ENCODE assay signal across 8 mouse cellular contexts in genomic region chr19:45796061-45796556, GRCm38 (mm10). TPM values are rescaled to one million over a fixed set of nuclear protein-coding genes. Genes with fewer than 3 reads are reported as not detected.
DNase-seq lines count a peak whose midpoint lies in the region; ATAC-seq and TF ChIP-seq lines count a peak whose summit lies in the region.

No protein-coding gene starts in this region.

- peak overlapping the region; percentile 28 for H3K4me2 ChIP-seq in heart, embryonic 16.5 days (ENCODE audit: low read depth, low read length)
- peak overlapping the region; percentile 53 for H3K4me2 ChIP-seq in intestine, embryonic 15.5 days (replicated peaks)
- H3K4me2 ChIP-seq in midbrain, embryonic 13.5 days (replicated peaks) = peak overlapping the region; percentile 41

- no peak overlapping the region for H3K4me3 ChIP-seq in heart, embryonic 16.5 days (ENCODE audit: low read length)
- H3K4me3 ChIP-seq in intestine, embryonic 15.5 days (replicated peaks) = peak overlapping the region; percentile 16; the same call in 1 of the 2 replicates
- no peak overlapping the region for H3K4me3 ChIP-seq in midbrain, embryonic 13.5 days (replicated peaks)
- no peak overlapping the region for H3K4me3 ChIP-seq in layer of hippocampus, adult 2 months

- no peak for DNase-seq in heart, adult 8-10 months (ENCODE audit: low spot score)
- DNase-seq in embryo, embryonic 11 days = peak; percentile 69
- no peak for DNase-seq in layer of hippocampus, adult 2 months (ENCODE audit: low spot score in 2 of 2)
- DNase-seq in frontal cortex, postnatal 25 days (ENCODE audit: low spot score in 2 of 2) = no peak

- no peaks in the 10 kb centered on the region for H3K4me1 ChIP-seq in heart, embryonic 16.5 days (ENCODE audit: control insufficient read depth, insufficient read depth, low read length)
- peaks cover 7% of the 10 kb centered on the region for H3K4me1 ChIP-seq in intestine, embryonic 15.5 days (replicated peaks)
- H3K4me1 ChIP-seq in midbrain, embryonic 13.5 days (replicated peaks) = peaks cover 10% of the 10 kb centered on the region

- WGBS in heart, embryonic 16.5 days = 15% methylated on average over 15 of the region's 15 CpGs
- 10% methylated on average over 15 of the region's 15 CpGs for WGBS in intestine, embryonic 15.5 days
- 11% methylated on average over 15 of the region's 15 CpGs for WGBS in midbrain, embryonic 13.5 days

- H3K36me3 ChIP-seq in heart, embryonic 16.5 days (ENCODE audit: control insufficient read depth, insufficient read depth) = no peaks in the 10 kb centered on the region
- no peaks in the 10 kb centered on the region for H3K36me3 ChIP-seq in intestine, embryonic 15.5 days
- no peaks in the 10 kb centered on the region for H3K36me3 ChIP-seq in midbrain, embryonic 13.5 days

- no peak overlapping the region for H3K27ac ChIP-seq in heart, embryonic 16.5 days (ENCODE audit: low read length)
- H3K27ac ChIP-seq in intestine, embryonic 15.5 days = no peak overlapping the region
- no peak overlapping the region for H3K27ac ChIP-seq in midbrain, embryonic 13.5 days
- H3K27ac ChIP-seq in layer of hippocampus, adult 2 months = no peak overlapping the region

- no peak for TF ChIP-seq CTCF in layer of hippocampus, adult 2 months (conservative IDR thresholded peaks at IDR 0.05)

- H3K27me3 ChIP-seq in heart, embryonic 16.5 days (ENCODE audit: control insufficient read depth, insufficient read depth, low read length) = no peaks in the 10 kb centered on the region
- H3K27me3 ChIP-seq in intestine, embryonic 15.5 days (replicated peaks) = no peaks in the 10 kb centered on the region
- H3K27me3 ChIP-seq in midbrain, embryonic 13.5 days = no peaks in the 10 kb centered on the region

- peak; percentile 24; the same call in 1 of the 2 replicates for ATAC-seq in heart, embryonic 16.5 days (replicated peaks; ENCODE audit: extremely low read depth, insufficient read depth, low FRiP score)
- ATAC-seq in intestine, embryonic 15.5 days = 0 out of 2 replicates have a peak, but pooled peaks have one; percentile 49
- ATAC-seq in midbrain, embryonic 13.5 days = no peak
- ATAC-seq in monocyte, adult 5-6 weeks (replicated peaks; ENCODE audit: insufficient number of reproducible peaks, low FRiP score, low TSS enrichment, poor library complexity, severe bottlenecking) = no peak

- H3K9ac ChIP-seq in heart, embryonic 16.5 days (ENCODE audit: low read length) = no peak overlapping the region
- H3K9ac ChIP-seq in intestine, embryonic 15.5 days = no peak overlapping the region
- no peak overlapping the region; the same call in 1 of the 2 replicates for H3K9ac ChIP-seq in midbrain, embryonic 13.5 days (replicated peaks)

- H3K9me3 ChIP-seq in heart, embryonic 16.5 days (replicated peaks; ENCODE audit: control insufficient read depth, low read length) = no peaks in the 10 kb centered on the region
- no peaks in the 10 kb centered on the region for H3K9me3 ChIP-seq in intestine, embryonic 15.5 days
- no peaks in the 10 kb centered on the region for H3K9me3 ChIP-seq in midbrain, embryonic 13.5 days

RNA-seq across cellular contexts. Expression of gene Mgea5, which starts 12.5 kb away (rescaled TPM):
- polyA plus RNA-seq in heart, embryonic 16.5 days (2015; fragmentation: Nextera tagmentation; extraction: Ambion mirVana) = 33.3 and 33.7 TPM in 2 replicates
- 10 to 100 TPM; 70.7 to 85.5 (median 82.4) TPM for total RNA-seq in heart, adult 8-10 months (2022)
- 36.3 and 36.4 TPM in 2 replicates for polyA plus RNA-seq in intestine, embryonic 15.5 days (2015; fragmentation: Nextera tagmentation; extraction: Ambion mirVana)
- 96.2 and 102 TPM in 2 replicates for polyA plus RNA-seq in midbrain, embryonic 13.5 days (2015; fragmentation: Nextera tagmentation; extraction: Ambion mirVana)
- 100 to 1,000 TPM; 166 to 170 TPM for total RNA-seq in layer of hippocampus, adult 2 months (2021)
- total RNA-seq in monocyte, adult 5-6 weeks (2017) = 301 to 380 TPM (median 322 TPM) in 3 replicates

RNA-seq across cellular contexts. Expression of gene Kcnip2, which starts 19.8 kb away (rescaled TPM):
- 16.6 and 17.9 TPM in 2 replicates for polyA plus RNA-seq in heart, embryonic 16.5 days (2015; fragmentation: Nextera tagmentation; extraction: Ambion mirVana)
- total RNA-seq in heart, adult 8-10 months (2022) = 100 to 1,000 TPM; 173 to 231 (median 203) TPM
- 1.6 and 1.8 TPM in 2 replicates for polyA plus RNA-seq in intestine, embryonic 15.5 days (2015; fragmentation: Nextera tagmentation; extraction: Ambion mirVana)
- 2.8 and 3.0 TPM in 2 replicates for polyA plus RNA-seq in midbrain, embryonic 13.5 days (2015; fragmentation: Nextera tagmentation; extraction: Ambion mirVana)
- 100 to 1,000 TPM; 212 to 222 TPM for total RNA-seq in layer of hippocampus, adult 2 months (2021)
- total RNA-seq in monocyte, adult 5-6 weeks (2017) = not detected in 3 replicates

RNA-seq across cellular contexts. Expression of gene Npm3, which starts 46.7 kb away (rescaled TPM):
- polyA plus RNA-seq in heart, embryonic 16.5 days (2015; fragmentation: Nextera tagmentation; extraction: Ambion mirVana) = 9.0 and 9.2 TPM in 2 replicates
- 10 to 100 TPM; 11.5 to 16.0 (median 13.9) TPM for total RNA-seq in heart, adult 8-10 months (2022)
- polyA plus RNA-seq in intestine, embryonic 15.5 days (2015; fragmentation: Nextera tagmentation; extraction: Ambion mirVana) = 13.4 and 14.7 TPM in 2 replicates
- 6.2 and 7.8 TPM in 2 replicates for polyA plus RNA-seq in midbrain, embryonic 13.5 days (2015; fragmentation: Nextera tagmentation; extraction: Ambion mirVana)
- 1 to 10 TPM; 7.3 to 9.7 TPM for total RNA-seq in layer of hippocampus, adult 2 months (2021)
- total RNA-seq in monocyte, adult 5-6 weeks (2017) = 33.8 to 73.5 TPM (median 54.3 TPM) in 3 replicates

RNA-seq across cellular contexts. Expression of gene Fgf8, which starts 53.4 kb away (rescaled TPM):
- polyA plus RNA-seq in heart, embryonic 16.5 days (2015; fragmentation: Nextera tagmentation; extraction: Ambion mirVana) = 0.12 and 0.47 TPM in 2 replicates
- not detected for total RNA-seq in heart, adult 8-10 months (2022)
- polyA plus RNA-seq in intestine, embryonic 15.5 days (2015; fragmentation: Nextera tagmentation; extraction: Ambion mirVana) = not detected in 2 replicates
- polyA plus RNA-seq in midbrain, embryonic 13.5 days (2015; fragmentation: Nextera tagmentation; extraction: Ambion mirVana) = 2.1 and 2.8 TPM in 2 replicates
- not detected for total RNA-seq in layer of hippocampus, adult 2 months (2021)
- total RNA-seq in monocyte, adult 5-6 weeks (2017) = not detected in 3 replicates

Comparison
In these comparisons a context has a peak if more than half of its experiments do, and no peak if none do; other contexts are left out.
1. ATAC-seq: peak in heart, embryonic 16.5 days (single experiment) and intestine, embryonic 15.5 days (single experiment); none in midbrain, embryonic 13.5 days (single experiment) and monocyte, adult 5-6 weeks (single experiment).
2. RNA of gene Kcnip2, which starts 19.8 kb away (total RNA-seq): 173 to 231 TPM in heart, adult 8-10 months and 212 to 222 TPM in layer of hippocampus, adult 2 months; not detected in monocyte, adult 5-6 weeks; every median in the first group is over 100 times any median in the second.
3. Peak in every context shown above with its lines, with median percentiles within 50 percentile points of each other: H3K4me2 ChIP-seq.